Mouse (Mus musculus): ENCODE data around the gene Rnf169.
A peak's percentile ranks its signal among the peaks of the same experiment; 100 is the strongest.
"Not testable (repeated sequence)": the region's sequence is repeated elsewhere in the genome, so short reads cannot be mapped to it uniquely, and the experiment has no call there.

Gene Rnf169

DNA sequence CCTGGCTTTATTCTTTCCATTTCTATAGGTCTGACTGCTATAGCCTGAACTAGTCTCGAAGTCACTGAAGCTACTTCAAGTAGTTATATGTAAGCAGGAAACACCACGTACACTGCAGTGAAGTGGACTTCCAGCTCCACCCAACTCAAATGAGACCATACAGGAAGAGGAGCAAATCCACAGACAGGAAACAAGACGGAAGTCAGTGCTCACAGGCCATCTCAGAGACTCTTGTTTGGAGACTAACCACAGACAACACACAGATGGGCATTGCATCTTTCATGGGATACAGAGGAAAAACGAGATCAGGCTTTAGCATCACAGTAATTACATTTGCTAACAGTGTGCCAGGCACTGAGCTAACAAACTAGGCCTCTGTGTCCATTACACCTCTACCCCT lies 33.9 kb downstream of the Rnf169 start:
- DNase-seq (ENCODE audit: low spot score), result no peak

- DNase-seq (ENCODE audit: low spot score), result no peak
Measured at GRCm38 (mm10) chr7:99945939-99946338, 34.3 kb downstream of the Rnf169 start.

DNA sequence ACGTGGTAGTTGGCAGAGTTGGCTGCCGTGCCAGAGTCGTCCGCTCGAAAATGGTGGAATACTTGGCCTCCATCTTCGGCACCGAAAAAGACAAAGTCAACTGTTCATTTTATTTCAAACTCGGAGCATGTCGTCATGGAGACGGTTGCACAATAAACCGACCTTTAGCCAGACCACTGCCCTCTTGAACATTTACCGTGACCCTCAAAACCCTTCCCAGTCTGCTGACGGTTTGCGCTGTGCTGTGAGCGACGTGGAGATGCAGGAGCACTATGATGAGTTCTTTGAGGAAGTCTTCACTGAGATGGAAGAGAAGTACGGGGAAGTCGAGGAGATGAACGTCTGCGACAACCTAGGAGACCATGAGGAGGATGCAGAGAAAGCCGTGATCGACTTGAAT lies 35.2 kb downstream of the Rnf169 start:
- not testable (repeated sequence) for DNase-seq (ENCODE audit: low spot score)

- no peak for DNase-seq (ENCODE audit: low spot score)
Measured at GRCm38 (mm10) chr7:99944520-99944919, 35.7 kb downstream of the Rnf169 start.

- DNase-seq (ENCODE audit: low spot score), result no peak
Measured at GRCm38 (mm10) chr7:99940669-99941068, 39.6 kb downstream of the Rnf169 start.

DNA sequence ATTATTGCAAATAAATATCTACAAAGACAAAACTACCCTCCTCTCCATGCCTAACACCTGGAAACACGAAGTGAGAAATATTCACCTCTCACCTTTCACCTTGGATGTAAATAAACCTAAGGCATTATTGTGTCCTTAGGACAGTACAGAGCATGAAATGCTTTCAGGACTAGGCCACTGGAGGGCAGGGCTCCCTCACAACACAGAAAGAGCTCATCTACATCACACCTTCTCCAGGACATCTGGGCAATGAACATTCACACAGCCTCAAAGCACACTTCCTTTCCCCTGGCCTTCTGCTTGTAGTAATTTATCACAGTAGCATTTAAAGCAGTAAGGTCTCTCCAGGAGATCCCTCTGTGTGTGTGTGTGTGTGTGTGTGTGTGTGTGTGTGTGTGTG lies 44.5 kb downstream of the Rnf169 start:
- DNase-seq (ENCODE audit: low spot score), result no peak

DNA sequence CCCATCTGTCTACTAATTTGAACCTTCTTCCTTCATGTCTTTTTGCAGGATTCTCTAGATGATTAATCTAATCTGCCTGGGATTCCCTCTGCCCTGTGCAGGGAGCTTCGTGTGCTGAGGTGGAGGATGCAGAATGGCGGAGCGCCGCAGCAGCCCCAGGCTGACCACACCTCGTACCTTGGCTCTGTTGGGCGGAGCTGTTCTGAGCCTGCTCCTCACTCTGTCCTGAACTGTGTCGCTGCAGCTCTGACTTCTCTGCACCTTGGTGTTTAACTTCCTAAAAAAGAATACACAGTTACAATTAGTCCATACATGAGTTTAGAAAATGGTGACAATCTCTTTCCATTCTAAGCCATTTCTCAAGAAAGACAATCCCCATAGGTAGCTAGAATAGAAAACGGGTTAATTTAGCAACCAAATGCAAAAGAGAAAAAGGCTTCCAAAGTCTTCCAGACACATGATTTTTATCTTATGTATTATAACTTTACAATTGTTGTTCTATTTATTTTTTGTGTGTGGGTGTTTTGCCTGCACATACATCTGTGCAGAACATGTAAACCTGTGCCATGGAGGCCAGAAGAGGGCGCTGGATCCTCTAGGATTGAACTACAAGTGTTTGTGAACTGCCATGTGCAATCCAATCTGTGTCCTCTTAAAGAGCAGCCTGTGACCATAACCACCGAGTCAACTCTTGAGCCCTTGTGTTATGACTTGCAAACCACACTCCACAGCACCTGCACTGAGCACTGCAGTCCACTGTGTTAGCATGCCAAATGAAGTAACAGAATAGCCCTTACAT lies 53.1 kb downstream of the Rnf169 start:
- DNase-seq (ENCODE audit: low spot score), result peak; percentile 68

GRCm38 (mm10) chr7:99920416-99920815 lies 59.8 kb downstream of the Rnf169 start:
- DNase-seq (ENCODE audit: low spot score), result no peak

- no peak for DNase-seq (ENCODE audit: low spot score)
Measured at GRCm38 (mm10) chr7:99919971-99920370, 60.3 kb downstream of the Rnf169 start.

DNA sequence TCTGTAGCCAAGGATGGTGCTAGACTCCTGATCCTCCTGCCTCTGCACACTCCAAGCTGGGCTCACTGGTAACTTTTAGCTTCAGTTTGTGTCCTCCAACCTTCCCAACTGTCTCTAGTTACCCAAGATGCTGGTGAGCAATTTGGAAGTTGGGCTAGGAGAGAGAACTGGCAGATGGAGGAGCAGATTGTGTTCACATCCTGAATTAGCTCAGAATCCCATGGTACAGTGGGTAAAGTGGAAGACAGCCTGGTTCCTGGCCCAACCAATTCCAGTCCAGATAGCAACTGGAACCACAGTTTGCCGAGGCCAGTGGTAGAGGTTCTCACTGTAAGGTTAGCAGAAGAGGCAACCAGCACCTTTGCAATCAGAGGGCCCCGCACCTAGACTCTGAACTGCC lies 61.1 kb downstream of the Rnf169 start:
- DNase-seq (ENCODE audit: low spot score), result no peak

GRCm38 (mm10) chr7:99917320-99917844 lies 62.9 kb downstream of the Rnf169 start:
- DNase-seq (ENCODE audit: low spot score), result no peak

- no peak for DNase-seq (ENCODE audit: low spot score)
Measured at GRCm38 (mm10) chr7:99916741-99917319, 63.4 kb downstream of the Rnf169 start.

- DNase-seq (ENCODE audit: low spot score), result no peak
Measured at GRCm38 (mm10) chr7:99915511-99915910, 64.7 kb downstream of the Rnf169 start.

DNA sequence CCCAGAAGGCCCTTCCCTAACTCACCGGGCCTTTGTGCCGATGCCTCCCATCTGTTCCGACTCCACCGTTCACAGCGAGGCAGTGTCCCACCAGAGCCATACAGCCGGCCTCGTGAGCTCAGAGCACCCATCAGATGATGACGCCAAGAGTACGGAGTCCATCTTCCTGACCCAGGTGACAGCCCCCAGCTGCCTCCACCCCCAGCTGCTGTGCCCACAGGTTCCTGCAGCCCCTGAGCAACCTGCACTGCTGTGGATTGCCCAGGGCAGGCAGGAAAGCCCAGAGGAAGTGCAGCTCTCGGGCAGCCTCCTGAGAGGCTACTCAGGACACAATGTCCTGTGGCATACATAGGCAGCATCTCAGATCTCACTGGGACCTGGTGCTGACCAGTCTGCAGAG lies 65.9 kb downstream of the Rnf169 start:
- no peak for DNase-seq (ENCODE audit: low spot score)

- no peak for DNase-seq (ENCODE audit: low spot score)
Measured at GRCm38 (mm10) chr7:99911038-99911437, 69.2 kb downstream of the Rnf169 start.

DNA sequence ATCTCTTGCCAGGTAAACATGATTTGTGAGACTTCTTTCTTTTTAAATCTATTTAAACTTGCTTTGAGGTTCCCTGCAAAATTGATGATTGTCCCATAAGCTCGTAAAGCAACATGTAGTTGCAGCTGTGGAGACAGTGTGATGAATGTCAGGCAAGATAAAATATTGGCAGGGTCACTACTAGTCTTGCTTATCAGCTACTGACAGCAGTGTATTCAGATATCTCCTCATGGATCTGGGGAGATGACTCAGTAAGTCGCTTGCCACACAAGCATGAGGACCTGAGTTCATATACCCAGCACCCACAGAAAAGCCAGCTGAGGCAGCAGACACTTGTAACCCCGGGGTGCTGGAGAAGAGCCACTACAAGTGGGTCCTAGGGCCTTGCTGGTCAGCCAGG lies 72.8 kb downstream of the Rnf169 start:
- DNase-seq (ENCODE audit: low spot score), result no peak

DNA sequence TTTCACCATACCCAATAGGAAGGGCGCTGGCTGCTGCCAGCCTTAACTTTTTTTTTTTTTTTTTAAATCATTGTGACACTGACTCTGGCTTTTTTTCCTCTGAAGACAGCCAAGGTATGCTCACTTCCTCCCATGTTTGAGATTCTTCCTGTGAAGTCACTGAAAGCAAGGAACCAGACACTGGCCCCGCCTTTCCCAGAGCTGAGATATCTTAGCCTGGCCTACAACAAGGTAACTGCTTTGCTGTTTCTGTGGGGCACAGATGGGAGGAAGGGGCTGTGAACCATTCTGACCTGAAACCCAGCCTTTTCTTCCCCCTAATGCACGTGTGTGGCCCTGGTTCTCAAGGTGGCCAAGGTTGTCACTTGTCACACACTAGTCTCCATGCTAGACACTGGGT lies 73.9 kb downstream of the Rnf169 start:
- no peak for DNase-seq (ENCODE audit: low spot score)

GRCm38 (mm10) chr7:99904421-99905005 lies 75.7 kb downstream of the Rnf169 start:
- DNase-seq (ENCODE audit: low spot score), result no peak

- DNase-seq (ENCODE audit: low spot score), result no peak
Measured at GRCm38 (mm10) chr7:99902918-99903665, 77.2 kb downstream of the Rnf169 start.

- no peak for DNase-seq (ENCODE audit: low spot score)
Measured at GRCm38 (mm10) chr7:99902208-99902607, 78.0 kb downstream of the Rnf169 start.

DNA sequence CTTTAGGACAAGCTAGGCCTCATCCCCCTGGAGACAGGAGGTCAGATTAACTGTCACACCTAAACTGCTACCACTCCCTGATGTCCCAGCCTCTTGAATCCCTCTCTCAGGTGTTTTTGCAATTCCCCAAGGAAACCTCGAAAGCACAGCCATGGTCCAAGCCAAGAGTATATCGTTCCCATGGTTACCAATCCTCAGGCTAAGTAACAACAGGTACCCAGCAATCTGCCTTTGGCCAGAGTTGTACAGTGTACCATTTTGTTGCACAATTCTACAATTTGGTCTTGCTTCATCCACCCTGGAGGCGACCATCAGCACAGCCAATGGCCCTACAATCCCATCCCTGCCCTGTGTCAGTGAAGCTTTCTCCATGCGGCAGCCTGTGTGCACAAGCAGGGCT lies 83.3 kb downstream of the Rnf169 start:
- no peak for DNase-seq (ENCODE audit: low spot score)

DNA sequence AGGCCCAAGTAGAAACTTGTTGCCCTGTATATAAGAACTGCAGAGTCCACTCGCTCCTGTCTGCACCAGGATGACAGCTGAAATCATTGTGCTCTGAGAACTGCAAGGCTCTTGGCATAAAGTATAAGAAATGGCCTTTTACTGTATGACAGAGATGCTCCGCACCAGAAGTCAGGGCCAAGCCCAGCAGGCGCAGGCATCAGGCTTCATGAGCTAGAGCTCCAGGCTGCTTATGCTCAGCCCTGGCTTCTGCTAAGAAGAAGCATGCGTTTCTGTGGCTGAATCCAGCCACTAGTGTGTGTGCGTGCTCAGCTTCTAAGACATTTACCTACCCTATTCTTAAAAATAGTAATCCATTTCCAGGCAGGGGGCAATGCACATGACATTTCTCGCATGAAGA lies 85.8 kb downstream of the Rnf169 start:
- DNase-seq (ENCODE audit: low spot score), result no peak

DNA sequence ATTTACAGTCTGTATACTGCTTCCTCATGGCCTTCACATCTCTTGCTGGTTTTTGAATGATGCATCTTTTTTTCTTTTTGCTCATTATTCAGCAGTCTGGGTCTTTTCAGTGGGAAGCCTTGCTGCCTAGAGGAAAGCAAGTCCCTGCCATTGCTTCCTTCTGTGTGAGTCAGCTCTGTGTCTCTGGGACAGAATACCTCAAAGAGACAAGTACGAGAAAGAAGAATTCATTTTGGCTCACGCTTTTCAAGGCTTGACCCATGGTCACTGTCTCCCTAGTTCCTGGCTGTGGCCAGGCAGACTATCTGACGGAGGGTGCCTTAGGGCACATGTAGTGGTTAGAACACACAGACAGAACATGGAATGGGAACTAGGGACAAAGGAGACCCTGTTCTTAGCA lies 86.3 kb downstream of the Rnf169 start:
- no peak for DNase-seq (ENCODE audit: low spot score)

All from left cerebral cortex, adult 11 months (tissue).